14 mouse cellular contexts compared by ENCODE assay signal in genomic region chr6:134802641-134803043, GRCm38 (mm10). TPM values are rescaled to one million over a fixed set of nuclear protein-coding genes. Genes with fewer than 3 reads are reported as not detected.
A peak's percentile ranks its signal among the peaks of the same experiment; 100 is the strongest.
DNase-seq lines count a peak whose midpoint lies in the region; ATAC-seq and TF ChIP-seq lines count a peak whose summit lies in the region.
"Had no signal": no experiment of that assay in that cellular context is flagged by ENCODE, and none has a peak within 500 bp of the region (broad histone marks: within the 10 kb centered on the region; RNA-seq: fewer than 3 reads in every experiment).

No protein-coding gene starts in this region.

- WGBS in liver, adult 2 months: 23% methylated on average over 9 of the region's 9 CpGs
- WGBS in liver, postnatal 0 days (ENCODE audit: insufficient replicate concordance): 55% methylated on average over 9 of the region's 9 CpGs
- 80% methylated on average over 9 of the region's 9 CpGs for WGBS in midbrain, embryonic 15.5 days

- peak; percentile 82 for ATAC-seq in liver, postnatal 0 days
- ATAC-seq in frontal cortex, adult (ENCODE audit: low TSS enrichment): no peak
- ATAC-seq in midbrain, embryonic 15.5 days (replicated peaks): no peak
- ATAC-seq: hindbrain, postnatal 0 days had no signal

- TF ChIP-seq EP300 in liver, postnatal 0 days (IDR thresholded peaks at IDR 0.05; ENCODE audit: low read depth): peak; percentile 39

- H3K36me3 ChIP-seq in liver, adult 2 months (ENCODE audit: control insufficient read depth, insufficient read depth, low read length): no peaks in the 10 kb centered on the region
- no peaks in the 10 kb centered on the region for H3K36me3 ChIP-seq in liver, postnatal 0 days (replicated peaks; ENCODE audit: insufficient read depth, low read length)
- H3K36me3 ChIP-seq in splenic B cell, adult 2 months (ENCODE audit: control insufficient read depth, insufficient read depth, low read length, poor library complexity, severe bottlenecking): no peaks in the 10 kb centered on the region
- H3K36me3 ChIP-seq in midbrain, embryonic 15.5 days (replicated peaks): no peaks in the 10 kb centered on the region

- H3K4me1 ChIP-seq in liver, adult 2 months (ENCODE audit: control insufficient read depth, insufficient read depth, low read length): peaks cover 2% of the 10 kb centered on the region
- H3K4me1 ChIP-seq in liver, postnatal 0 days (ENCODE audit: insufficient read depth): peaks cover 7% of the 10 kb centered on the region; the same call in 1 of the 2 replicates
- no peaks in the 10 kb centered on the region for H3K4me1 ChIP-seq in midbrain, embryonic 15.5 days

- no peak overlapping the region for H3K9ac ChIP-seq in liver, adult 2 months (ENCODE audit: low read depth, low read length)
- H3K9ac ChIP-seq in liver, postnatal 0 days (replicated peaks): no peak overlapping the region
- no peak overlapping the region for H3K9ac ChIP-seq in midbrain, embryonic 15.5 days

- no peak overlapping the region for H3K4me3 ChIP-seq in liver, adult 2 months (ENCODE audit: insufficient read depth, low read depth, low read length)
- H3K4me3 ChIP-seq in liver, postnatal 0 days (ENCODE audit: low read depth, low read length): no peak overlapping the region
- no peak overlapping the region for H3K4me3 ChIP-seq in midbrain, embryonic 15.5 days
- H3K4me3 ChIP-seq: erythroblast, embryonic 14.5 days had no signal

- H3K79me2 ChIP-seq in liver, adult 2 months (ENCODE audit: control insufficient read depth, insufficient read depth, low read length): no peaks in the 10 kb centered on the region

- DNase-seq in liver, adult 2 months (ENCODE audit: extremely low read depth, low read depth, low spot score): peak; percentile 84
- no peak for DNase-seq in liver
- DNase-seq in fat pad, adult 2 months (ENCODE audit: extremely low read depth, low read depth, low spot score): peak; percentile 100
- DNase-seq in liver, postnatal 0 days: no peak
- peak; percentile 80 for DNase-seq in splenic B cell, adult 2 months (ENCODE audit: low read depth, low spot score)
- no peak for DNase-seq in layer of hippocampus, adult 8-10 months (ENCODE audit: low spot score in 2 of 2)
- DNase-seq: cerebellum, adult 8-10 months; gastrocnemius, postnatal 25 days; left cerebral cortex, postnatal 4 days; thymus, adult 2 months had no signal

- peak overlapping the region; percentile 14 for H3K4me2 ChIP-seq in liver, postnatal 0 days (ENCODE audit: low read depth, low read length)
- H3K4me2 ChIP-seq in midbrain, embryonic 15.5 days: no peak overlapping the region

- no peak overlapping the region; the same call in 1 of the 2 replicates for H3K27ac ChIP-seq in liver, adult 2 months (replicated peaks; ENCODE audit: insufficient read depth, low read depth, low read length)
- peak overlapping the region; percentile 9; the same call in 1 of the 2 replicates for H3K27ac ChIP-seq in liver, postnatal 0 days (ENCODE audit: low read depth)
- H3K27ac ChIP-seq in midbrain, embryonic 15.5 days: no peak overlapping the region
- H3K27ac ChIP-seq: hindbrain, postnatal 0 days had no signal

- no peaks in the 10 kb centered on the region for H3K9me3 ChIP-seq in liver, postnatal 0 days (ENCODE audit: low read length)
- H3K9me3 ChIP-seq in midbrain, embryonic 15.5 days: no peaks in the 10 kb centered on the region

- no peak for TF ChIP-seq POLR2A in liver, adult 2 months (IDR thresholded peaks at IDR 0.05; ENCODE audit: extremely low read depth, insufficient read depth, low read length)

- no peak for TF ChIP-seq CTCF in liver, adult 2 months (IDR thresholded peaks at IDR 0.05; ENCODE audit: low read depth, low read length)
- TF ChIP-seq CTCF in liver, postnatal 0 days (IDR thresholded peaks at IDR 0.05; ENCODE audit: low read depth): no peak

- no peaks in the 10 kb centered on the region for H3K27me3 ChIP-seq in liver, adult 2 months (ENCODE audit: control insufficient read depth, insufficient read depth, low read length)
- H3K27me3 ChIP-seq in liver, postnatal 0 days (ENCODE audit: insufficient read depth, low read length): no peaks in the 10 kb centered on the region
- no peaks in the 10 kb centered on the region for H3K27me3 ChIP-seq in splenic B cell, adult 2 months (ENCODE audit: control insufficient read depth, insufficient read depth, low read length, poor library complexity, severe bottlenecking)
- H3K27me3 ChIP-seq in midbrain, embryonic 15.5 days (replicated peaks): no peaks in the 10 kb centered on the region

RNA-seq across cellular contexts. Expression of gene Dusp16, which starts 10.2 kb away (rescaled TPM):
- 19.7 and 21.1 TPM in 2 replicates for total RNA-seq in liver, adult 2 months (2014; rRNA removed)
- 17.4 and 20.0 TPM in 2 replicates for polyA plus RNA-seq in liver, adult 2 months (2012; rRNA removed)
- polyA plus RNA-seq in liver, postnatal 0 days (2015; fragmentation: Nextera tagmentation; extraction: Ambion mirVana): 4.5 and 5.3 TPM in 2 replicates
- total RNA-seq in layer of hippocampus, adult 8-10 months (2022): 10 to 100 TPM; 10.4 to 13.8 (median 11.5) TPM
- 4.4 and 5.4 TPM in 2 replicates for polyA plus RNA-seq in midbrain, embryonic 15.5 days (2015; fragmentation: Nextera tagmentation; extraction: Ambion mirVana)

RNA-seq across cellular contexts. Expression of gene Crebl2, which starts 27.3 kb away (rescaled TPM):
- 48.5 and 49.5 TPM in 2 replicates for total RNA-seq in liver, adult 2 months (2014; rRNA removed)
- 20.9 and 23.2 TPM in 2 replicates for polyA plus RNA-seq in liver, adult 2 months (2012; rRNA removed)
- polyA plus RNA-seq in liver, postnatal 0 days (2015; fragmentation: Nextera tagmentation; extraction: Ambion mirVana): 6.3 and 6.6 TPM in 2 replicates
- total RNA-seq in layer of hippocampus, adult 8-10 months (2022): 10 to 100 TPM; 37.8 to 51.0 (median 44.1) TPM
- polyA plus RNA-seq in midbrain, embryonic 15.5 days (2015; fragmentation: Nextera tagmentation; extraction: Ambion mirVana): 4.6 and 5.6 TPM in 2 replicates

Comparison
In these comparisons a context has a peak if more than half of its experiments do, and no peak if none do; other contexts are left out.
1. DNase-seq: peak in liver, adult 2 months (single experiment), fat pad, adult 2 months (single experiment) and splenic B cell, adult 2 months (single experiment); none in liver (single experiment), liver, postnatal 0 days (single experiment) and layer of hippocampus, adult 8-10 months (0 of 2).